Mouse (Mus musculus): ENCODE measurements around the gene Bpifb6.

The Bpifb6 gene

DNA sequence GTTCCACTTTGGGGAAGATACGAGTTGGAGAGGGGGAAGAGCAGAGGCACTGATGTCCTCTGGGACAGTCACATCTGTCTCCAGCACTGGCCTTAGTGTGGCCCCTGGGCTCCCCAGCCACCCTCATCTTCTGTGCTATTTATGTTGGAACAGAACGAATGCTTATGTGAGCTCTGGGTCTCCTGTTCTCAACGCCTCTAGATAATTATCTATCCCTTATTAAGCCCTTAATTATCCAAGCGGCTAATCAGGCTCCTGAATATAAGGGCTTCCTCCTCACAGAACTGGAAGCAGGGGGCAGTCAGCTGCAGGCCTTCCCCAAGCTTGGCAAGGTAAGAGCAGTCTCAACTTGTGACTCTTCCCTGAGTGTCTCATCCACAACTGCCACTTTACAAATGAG lies at the start of gene Bpifb6:
Gene Bpifb6 (plus strand): TSS at position 301 of the 400 bp plus-strand sequence.
- peak; percentile 15 for DNase-seq

DNA sequence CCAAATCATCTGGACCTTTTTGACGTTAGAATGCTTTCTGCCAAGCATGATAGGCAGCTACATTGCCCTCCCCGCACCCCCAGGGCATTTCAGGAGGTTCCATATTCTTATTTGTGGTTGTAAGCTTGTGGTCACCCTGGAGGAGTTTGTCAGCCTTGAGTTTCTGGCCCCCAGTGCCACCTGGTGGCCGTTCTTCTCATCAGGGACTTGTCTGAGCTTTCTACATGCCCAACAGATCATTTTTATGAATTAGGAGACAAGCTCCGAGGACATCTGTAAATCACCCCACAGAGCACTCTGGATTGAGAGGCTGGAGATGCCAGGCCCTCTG lies 49.2 kb upstream of the Bpifb6 start:
- peak; percentile 77 for DNase-seq

DNA sequence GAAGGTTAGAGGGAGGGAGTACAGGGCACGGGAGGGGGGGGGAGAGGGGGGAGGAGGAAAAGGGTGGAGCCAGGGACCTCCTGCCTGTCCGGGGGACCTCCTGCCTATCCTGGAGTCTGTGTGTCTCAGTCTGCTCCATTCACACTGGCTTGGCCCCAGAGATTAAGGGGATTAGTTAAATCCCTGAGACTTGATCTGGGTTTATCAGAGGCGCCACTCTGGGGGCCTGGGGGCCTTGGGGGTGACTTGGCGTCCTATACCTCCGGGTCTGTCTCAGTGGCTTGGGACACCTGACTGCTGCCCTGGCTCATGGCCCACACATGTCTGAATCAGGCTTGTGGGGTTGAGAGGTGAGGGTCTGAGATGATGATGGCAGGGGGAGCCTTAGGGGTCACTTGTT lies 46.6 kb upstream of the Bpifb6 start:
- peak; percentile 90 for DNase-seq

DNA sequence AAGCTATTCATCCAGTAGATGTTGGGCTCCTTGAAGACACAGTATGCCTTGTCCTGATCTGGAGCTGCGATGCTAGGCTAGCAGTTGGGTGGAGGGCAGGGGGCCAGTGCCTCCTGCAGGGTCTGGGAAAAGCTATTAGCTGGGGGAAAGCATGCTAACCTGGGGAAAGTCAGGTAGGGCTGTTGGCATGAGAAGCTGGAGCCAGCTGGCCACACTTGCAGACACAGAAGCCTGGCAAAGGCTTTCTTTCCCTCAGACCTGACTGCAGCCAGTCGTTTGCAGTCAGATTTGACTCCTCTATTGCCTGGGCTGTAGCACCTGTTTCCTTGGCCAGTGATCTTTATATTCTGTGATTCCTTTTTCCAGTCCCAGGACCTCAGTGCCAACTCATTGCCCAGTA lies 40.6 kb upstream of the Bpifb6 start:
- DNase-seq: no peak

DNA sequence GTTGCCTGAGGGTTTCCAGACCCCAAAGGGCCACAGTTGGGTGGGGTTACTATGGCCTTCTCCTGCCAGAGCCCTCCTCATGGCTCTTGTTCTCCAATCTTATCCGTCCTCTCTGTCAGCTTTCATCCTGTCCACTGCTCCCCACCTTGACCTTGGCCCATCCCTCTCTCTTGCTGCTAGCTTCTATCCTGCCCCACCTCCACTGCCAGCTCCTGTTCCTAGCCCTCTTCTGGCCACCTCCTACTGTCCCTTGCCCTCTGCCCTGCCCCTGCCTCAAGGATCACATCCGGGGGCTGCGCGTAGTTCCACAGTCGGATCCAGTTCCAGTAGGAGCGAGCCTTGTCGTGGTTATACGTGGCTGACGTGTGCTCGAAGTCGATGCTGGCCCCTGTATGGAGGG lies 39.9 kb upstream of the Bpifb6 start:
- no peak for DNase-seq

DNA sequence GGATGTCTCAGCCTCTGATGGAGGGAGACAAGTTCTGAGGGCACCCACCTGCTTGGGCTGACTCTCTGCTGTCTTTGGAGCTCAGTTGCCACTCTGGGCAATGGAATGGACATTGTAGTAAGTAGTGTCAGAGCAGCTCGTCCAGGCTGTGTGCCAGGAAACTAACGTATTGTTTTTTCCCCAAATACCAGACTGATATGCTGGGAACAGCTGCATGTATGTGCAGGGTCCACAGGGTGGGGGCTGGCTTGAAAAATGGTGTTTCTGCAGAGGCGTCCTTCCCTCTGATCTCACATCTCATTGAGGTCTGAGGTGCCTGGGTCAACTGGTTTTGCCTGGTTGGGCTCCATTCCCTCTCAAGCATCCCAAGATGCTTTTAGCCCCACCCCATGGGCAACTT lies 39.5 kb upstream of the Bpifb6 start:
- DNase-seq: no peak

DNA sequence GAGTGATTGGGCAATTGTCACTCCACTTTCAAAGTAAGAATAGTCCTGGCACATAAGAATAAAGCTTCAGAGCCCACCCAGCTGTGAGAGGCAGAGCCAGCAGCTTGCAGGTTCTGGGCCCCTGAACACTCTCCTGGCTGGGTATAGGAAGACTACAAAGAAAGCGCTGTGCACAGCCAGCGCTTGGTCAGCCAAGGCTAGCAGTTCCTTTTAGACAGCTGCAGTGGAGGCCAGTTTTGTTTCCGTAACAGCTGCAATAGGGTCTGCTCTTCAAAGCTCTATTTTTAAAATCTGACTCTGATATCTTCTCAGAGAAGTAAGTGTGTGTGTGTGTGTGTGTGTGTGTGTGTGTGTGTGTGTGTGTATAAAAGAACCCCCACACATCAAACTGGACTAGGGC lies 38.2 kb upstream of the Bpifb6 start:
- DNase-seq: no peak

DNA sequence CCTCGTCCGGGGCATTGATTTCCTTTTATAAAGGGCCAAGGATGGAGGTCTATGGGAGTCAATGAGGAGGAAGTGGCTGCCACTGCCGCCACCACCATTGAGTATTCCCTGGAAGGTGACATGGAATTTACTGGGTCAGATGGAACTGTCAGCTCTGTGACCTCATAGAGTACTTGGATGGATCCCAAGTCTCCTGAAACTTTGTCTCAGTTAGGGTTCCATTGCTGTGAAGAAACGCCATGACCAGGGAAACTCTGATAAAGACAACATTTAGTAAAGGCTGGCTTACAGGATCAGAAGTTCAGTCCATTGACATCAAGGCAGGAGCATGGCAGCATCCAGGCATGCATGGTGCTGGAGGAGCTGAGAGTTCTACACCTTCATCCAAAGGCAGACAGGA lies 29.2 kb upstream of the Bpifb6 start, which contains the start of gene Sun5:
Gene Sun5 (minus strand): TSS at position 101 of the 400 bp plus-strand sequence.
- DNase-seq: no peak

DNA sequence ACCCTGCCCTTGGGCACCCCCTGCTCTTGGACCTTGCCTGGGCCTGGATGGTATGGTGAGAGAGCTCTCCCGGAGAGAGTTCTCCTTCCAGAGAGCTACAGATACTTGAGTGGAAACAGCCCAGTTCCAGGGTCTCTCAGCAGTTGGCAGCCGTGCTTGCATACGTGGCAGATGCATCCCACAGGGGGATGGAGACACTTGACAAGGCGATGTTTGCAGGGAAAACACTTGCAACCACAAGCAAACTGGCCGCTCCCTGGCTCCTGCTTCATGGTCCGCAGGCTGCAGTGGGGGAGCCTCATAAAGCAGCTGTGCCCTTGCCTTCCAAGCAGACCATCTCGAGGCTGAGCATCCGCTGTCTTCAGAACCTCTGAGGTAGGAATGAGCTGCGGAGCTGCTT lies 25.4 kb upstream of the Bpifb6 start, which contains the start of gene Bpifb2:
Gene Bpifb2 (plus strand): TSS at position 301 of the 400 bp plus-strand sequence.
- DNase-seq: no peak

DNA sequence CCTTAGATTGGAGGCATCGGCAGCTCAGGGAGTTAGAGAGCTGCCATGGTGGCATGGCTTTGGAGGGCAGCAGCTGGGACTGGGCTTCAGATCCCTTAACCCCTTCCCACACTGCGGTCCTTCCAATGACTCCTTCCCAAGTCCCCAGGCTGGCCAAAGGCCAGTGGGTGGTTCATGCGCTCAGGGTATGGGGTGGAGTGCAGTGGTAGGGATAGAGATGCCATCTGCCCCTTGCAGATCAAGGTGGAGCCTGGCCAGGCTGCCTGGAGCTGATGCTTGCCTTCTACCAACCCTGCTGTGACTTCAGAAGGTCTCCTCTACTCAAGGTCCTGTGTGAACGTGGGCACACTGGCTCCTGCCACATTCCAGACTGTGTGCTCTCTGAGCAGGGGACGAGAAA lies 1.1 kb upstream of the Bpifb6 start:
- DNase-seq: no peak

DNA sequence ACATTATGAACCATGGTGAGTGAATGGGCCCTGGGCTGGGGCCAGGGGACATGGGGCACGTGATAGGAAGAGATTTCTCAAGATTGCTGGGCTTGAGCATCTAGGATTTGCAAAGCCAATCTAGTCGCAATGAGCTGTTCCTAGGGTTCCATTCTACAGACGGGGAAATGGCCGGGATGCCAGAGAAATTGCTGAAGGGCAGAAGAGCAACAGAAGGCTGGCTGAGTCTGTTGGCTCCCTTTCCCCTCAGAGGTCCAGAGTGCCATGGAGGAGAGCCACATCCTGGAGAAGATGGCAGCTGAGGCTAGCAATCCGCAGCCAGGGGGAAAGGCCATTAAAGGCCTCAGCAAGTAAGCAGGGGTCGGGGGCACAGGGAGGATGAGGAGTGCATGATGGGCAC lies 2.5 kb downstream of the Bpifb6 start:
- no peak for DNase-seq

DNA sequence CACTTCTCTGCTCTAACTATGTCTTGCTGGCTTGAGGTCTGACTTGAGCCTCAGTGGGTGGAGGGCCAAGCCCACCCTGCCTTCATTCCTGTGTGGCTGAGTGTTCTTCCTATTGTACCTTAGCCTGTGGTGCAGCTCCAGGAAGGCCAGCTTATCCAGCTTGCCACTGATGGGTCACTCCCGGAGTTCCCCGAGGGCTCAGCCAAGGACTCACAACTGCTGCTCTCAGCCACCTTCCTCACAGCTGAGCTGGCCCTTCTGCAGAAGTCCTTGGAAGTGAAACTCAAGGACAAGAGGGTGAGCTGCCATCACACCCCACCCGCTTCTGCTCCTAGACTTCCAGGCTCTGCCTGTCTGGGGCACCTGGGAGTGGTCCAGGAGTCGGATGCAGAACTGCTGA lies 6.4 kb downstream of the Bpifb6 start:
- DNase-seq: no peak

DNA sequence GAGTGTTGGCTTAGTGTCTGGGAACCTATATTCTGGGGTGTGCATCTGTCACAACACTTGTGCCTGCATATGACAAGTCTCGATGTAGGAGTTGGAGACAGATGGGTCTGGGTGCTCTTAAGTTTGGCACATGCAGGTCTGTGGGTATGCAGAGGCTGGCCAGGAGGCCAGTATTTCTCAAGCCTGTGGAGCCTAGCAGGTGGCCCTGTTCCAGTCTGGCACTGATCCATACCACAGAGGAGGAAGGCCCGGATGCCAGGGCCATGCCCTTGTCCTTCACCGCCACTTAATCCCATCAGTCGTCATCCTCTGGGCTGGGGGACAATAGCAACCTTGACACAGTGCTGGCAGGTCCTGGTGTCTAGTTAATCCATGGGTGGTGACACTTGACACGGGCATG lies 14.0 kb downstream of the Bpifb6 start:
- peak; percentile 19 for DNase-seq

DNA sequence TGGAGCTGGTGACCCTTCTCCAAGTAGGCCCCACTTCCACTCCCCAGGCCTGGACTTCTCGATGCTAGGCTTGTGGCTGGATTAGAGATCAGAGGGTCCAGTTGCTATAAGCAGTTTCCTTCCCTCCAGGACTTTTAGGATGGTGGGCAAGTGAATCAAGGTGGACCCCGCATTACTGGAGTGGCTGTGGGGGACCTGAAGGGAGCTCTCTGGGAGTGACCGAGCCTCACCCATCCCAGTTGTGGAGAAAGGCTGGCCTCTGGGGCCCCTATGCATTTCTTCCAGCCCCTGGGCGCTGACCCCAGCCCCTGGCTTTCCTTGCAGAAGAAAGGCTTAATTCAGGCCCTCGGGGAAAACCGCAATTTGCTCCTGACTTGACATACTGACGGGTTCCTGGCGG lies 17.7 kb downstream of the Bpifb6 start, which contains the start of gene Bpifb3:
Gene Bpifb3 (plus strand): TSS at position 301 of the 400 bp plus-strand sequence.
- DNase-seq: no peak

DNA sequence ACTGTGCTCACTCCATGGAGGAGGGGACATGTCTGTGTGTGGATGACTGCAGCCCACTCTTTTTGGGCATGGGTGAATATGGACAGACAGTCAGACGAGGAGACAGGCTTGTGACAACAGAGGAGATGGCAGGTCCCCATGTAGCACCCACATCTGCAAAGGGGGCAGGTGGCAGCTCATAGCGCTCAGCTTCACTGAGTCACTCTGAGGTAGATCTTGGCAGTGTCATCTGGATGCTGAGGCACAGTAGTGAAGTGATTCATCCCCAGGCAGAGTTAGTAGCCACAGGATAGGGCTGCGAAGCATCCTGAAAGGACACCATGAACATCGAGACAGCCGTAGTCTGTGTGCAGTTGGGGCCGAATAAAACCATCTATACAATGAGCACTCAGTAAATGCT lies 21.1 kb downstream of the Bpifb6 start:
- DNase-seq: no peak

DNA sequence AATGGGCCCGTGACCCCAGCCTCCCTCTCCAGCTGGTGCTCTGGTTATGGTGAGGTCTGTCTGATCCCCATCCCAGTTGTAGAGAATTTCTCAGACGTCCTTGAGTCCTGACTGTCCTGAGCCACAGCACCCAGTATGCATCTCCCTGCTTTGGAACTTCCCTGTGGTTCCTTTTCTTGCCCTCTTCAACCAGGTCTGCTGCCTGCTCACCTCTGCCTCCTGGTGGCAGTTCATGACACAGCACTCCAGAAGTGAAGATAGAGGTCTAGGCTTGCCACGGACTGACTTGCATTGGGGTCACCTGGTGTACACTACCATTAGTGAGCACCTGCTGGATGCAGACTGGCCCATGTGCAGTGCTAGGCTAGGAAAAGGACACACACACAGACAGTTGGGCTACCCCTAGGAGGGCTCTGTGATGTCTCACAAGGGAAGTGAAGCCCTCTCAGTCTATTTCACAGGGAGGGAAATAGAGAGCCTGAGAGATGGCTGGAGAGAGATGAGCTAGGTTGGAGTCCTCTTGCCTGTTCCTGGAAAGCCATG lies 29.8 kb downstream of the Bpifb6 start:
- peak; percentile 74 for DNase-seq

DNA sequence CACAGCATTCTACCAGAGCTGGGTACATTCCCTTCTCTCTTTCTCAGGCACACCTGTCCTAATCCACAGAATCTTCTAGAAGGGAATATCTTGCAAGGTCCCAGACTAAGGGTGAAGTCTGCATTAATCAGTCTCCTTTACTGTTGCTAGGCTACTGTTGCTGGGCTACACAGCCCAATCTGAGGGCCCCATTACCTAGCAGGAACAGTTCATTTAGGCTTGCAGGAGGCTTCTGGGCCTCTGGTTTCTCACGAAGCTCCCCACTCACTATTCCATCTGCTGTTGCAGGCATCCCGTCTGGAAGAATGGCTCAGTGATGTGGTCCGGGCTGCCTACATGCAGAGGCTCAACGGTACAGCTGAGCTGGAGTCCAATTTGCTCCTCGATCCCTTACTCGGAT lies 30.9 kb downstream of the Bpifb6 start:
- DNase-seq: peak; percentile 30

DNA sequence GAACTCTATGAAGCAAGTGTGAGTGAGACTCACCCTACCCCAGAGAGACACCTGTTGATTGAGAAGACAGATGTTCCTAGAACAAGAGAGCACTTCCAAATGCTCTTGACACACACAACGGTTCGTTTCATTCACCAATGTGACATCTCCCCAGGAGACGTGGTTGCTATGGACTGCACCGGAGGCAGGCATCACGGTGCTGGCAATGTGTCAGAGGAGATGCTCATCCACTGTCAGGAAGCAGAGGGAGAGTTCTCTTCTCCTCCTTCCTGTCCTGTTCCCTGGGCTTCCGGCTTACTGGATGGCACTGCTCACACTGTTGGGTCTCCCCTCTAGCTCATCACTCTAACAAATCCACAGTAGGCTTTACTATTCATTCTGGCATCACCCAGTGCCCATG lies 33.1 kb downstream of the Bpifb6 start:
- peak; percentile 45 for DNase-seq

DNA sequence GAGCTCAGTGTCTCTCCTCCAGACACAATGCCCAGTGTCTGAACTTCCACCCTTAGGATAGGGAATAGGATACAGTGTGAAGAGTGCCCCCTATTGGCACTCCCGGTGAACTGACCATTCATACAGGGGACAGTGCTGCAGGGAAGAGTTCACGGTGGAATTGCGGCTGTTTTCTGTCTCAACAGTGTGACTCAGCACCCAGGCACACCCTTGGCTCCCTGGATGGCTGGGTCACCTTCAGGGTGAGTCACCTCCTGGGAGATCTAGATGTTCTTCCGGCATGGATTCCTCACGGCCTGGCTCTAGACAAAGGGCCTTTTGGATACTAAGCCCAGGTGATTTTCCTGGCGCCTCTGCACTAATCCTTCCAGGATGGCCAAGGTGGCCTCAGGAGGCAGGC lies 35.2 kb downstream of the Bpifb6 start:
- DNase-seq: no peak

DNA sequence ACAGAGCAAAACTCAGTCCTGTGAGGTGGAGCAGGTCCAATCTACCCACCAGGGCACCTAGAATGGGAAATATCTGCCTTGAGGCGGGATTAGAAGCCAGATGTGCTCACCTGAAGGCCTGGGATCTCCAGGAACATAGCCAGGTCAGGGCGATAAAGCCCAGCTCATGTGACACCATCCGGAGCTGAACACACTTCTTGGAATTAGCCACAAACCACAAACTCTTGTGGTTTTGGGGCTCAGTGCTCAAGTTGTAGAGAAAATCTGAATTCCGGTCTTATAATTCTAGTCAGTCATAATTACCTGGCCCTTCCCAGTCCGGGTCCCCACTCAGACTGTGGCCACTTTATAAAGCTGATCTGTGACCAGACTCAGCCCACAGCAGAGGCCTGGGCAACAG lies 37.7 kb downstream of the Bpifb6 start, which contains the start of gene Bpifb4:
Gene Bpifb4 (plus strand): TSS at position 370 of the 400 bp plus-strand sequence.
- DNase-seq: no peak

DNA sequence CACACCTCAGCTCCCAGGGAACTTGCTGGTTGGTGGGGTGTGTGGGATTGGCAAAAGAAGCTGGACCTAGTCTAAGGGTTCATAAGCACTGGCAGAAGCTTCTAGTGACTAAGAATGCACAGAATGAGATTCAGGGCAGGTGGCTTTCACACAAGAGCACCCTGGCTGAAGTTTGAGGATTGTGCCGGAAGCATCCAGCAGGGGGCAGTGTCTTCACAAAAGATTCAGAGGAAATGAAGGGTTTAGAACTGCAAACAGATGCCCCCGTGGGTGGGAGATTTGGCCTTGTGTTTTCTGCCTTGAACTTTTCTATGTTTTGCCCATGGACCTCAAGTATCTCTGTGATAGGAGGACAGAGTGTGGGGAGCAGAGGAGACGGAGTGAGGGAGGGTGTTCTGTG lies 43.3 kb downstream of the Bpifb6 start:
- DNase-seq: peak; percentile 77

DNA sequence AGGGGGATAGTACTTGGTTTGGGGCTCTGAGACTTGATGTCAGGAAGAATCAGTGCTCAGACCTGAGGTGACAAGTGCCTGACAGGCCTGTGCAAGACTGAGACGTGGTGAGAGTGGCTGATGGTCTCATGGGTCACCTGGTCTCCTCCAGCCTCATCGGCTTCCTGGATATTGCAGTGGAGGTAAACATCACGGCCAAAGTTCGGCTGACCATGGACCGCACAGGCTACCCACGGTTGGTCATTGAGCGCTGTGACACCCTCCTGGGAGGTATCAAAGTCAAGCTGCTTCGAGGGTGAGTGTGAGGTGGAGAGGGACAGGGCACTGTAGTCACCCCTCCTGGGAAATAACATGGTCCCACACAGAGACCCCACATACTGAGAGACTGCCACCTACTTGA lies 44.4 kb downstream of the Bpifb6 start:
- DNase-seq: no peak

DNA sequence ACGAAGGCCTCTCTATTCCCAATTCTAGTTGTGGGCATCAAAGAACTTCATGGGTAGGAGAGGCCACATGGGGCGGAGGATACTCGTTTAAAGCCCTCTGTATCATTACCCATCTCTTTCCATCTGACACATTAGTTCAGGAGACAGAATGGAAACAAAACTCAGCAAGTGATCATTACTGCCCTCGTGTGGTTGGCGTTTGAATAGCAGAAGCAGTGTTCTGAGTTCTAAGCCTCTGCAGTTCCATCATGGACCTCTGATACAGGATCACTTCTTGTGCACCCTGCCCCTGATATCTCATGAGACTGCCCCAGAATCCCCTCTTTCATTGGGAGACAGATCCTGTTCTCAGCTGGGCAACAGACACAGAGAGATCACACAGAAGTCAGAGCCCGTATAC lies 52.7 kb downstream of the Bpifb6 start:
- DNase-seq: peak; percentile 84

DNA sequence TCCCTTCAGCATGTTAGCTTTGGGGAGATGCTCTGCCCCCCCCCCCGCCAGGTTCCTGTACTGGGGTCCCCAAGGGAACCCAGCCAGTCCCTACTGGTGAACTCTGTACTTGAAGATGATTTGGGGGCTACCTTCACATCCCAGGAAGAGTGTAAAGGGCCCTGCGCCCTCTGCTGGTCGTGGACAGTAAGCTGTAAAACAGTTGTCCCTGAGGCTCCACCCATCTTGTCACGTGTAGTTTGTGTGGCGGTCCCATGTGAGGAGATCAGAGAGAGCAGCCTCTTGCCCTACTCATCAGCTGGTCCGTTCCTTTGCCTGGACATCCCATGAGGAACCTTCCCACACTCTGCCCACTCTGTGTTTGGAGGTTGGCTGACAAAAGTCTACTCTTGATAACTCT lies 53.6 kb downstream of the Bpifb6 start:
- peak; percentile 87 for DNase-seq

All from retina, postnatal 1 day (tissue).